ENCODE assay signal across 12 mouse cellular contexts in genomic region chr12:26885083-26885482, GRCm38 (mm10).
A peak's percentile ranks its signal among the peaks of the same experiment; 100 is the strongest.
DNase-seq lines count a peak whose midpoint lies in the region; ATAC-seq and TF ChIP-seq lines count a peak whose summit lies in the region.
"Had no signal": no experiment of that assay in that cellular context is flagged by ENCODE, and none has a peak within 500 bp of the region (broad histone marks: within the 10 kb centered on the region; RNA-seq: fewer than 3 reads in every experiment).

No protein-coding gene starts in this region.

- no peak for DNase-seq in forebrain, embryonic 10.5 days (ENCODE audit: extremely low spot score, low spot score)
- DNase-seq in forebrain, embryonic 11.5 days (ENCODE audit: low spot score), result no peak
- DNase-seq in forebrain, embryonic 14.5 days (ENCODE audit: low spot score), result no peak
- DNase-seq in midbrain, postnatal 0 days (ENCODE audit: low spot score), result no peak
- DNase-seq in layer of hippocampus, adult 18-20 months (ENCODE audit: low spot score in 2 of 2), result no peak
- no peak for DNase-seq in adrenal gland, postnatal 25 days
- no peak for DNase-seq in layer of hippocampus, adult 2 months (ENCODE audit: low spot score in 2 of 2)
- DNase-seq: right cerebral cortex, postnatal 25 days had no signal

- 84% methylated on average over 3 of the region's 3 CpGs for WGBS in forebrain, embryonic 10.5 days
- 86% methylated on average over 3 of the region's 3 CpGs for WGBS in forebrain, embryonic 11.5 days
- WGBS in forebrain, embryonic 14.5 days, result 73% methylated on average over 3 of the region's 3 CpGs
- 39% methylated on average over 3 of the region's 3 CpGs for WGBS in hindbrain, embryonic 16.5 days
- WGBS in midbrain, postnatal 0 days, result 43% methylated on average over 3 of the region's 3 CpGs

- peaks cover 44% of the 10 kb centered on the region for H3K4me1 ChIP-seq in forebrain, embryonic 10.5 days
- peaks cover 13% of the 10 kb centered on the region; the same call in 1 of the 2 replicates for H3K4me1 ChIP-seq in forebrain, embryonic 11.5 days (replicated peaks; ENCODE audit: control insufficient read depth, insufficient read depth, low read length)
- H3K4me1 ChIP-seq in forebrain, embryonic 14.5 days (ENCODE audit: control insufficient read depth, insufficient read depth, low read length), result peaks cover 40% of the 10 kb centered on the region
- peaks cover 28% of the 10 kb centered on the region for H3K4me1 ChIP-seq in hindbrain, embryonic 16.5 days (ENCODE audit: control insufficient read depth, insufficient read depth, low read depth, low read length)
- H3K4me1 ChIP-seq in midbrain, postnatal 0 days (ENCODE audit: insufficient read depth, low read length), result peaks cover 5% of the 10 kb centered on the region; the same call in 1 of the 2 replicates
- H3K4me1 ChIP-seq: intestine, embryonic 15.5 days had no signal

- H3K9ac ChIP-seq in forebrain, embryonic 11.5 days (ENCODE audit: low read length), result no peak overlapping the region
- H3K9ac ChIP-seq in forebrain, embryonic 14.5 days (ENCODE audit: low read length), result no peak overlapping the region
- 0 out of 2 replicates have a peak overlapping the region, but pooled peaks have one; percentile 26 for H3K9ac ChIP-seq in hindbrain, embryonic 16.5 days (ENCODE audit: low read depth, low read length)
- H3K9ac ChIP-seq in midbrain, postnatal 0 days (replicated peaks; ENCODE audit: low read length, poor library complexity, severe bottlenecking), result no peak overlapping the region
- H3K9ac ChIP-seq: intestine, embryonic 15.5 days; lung, embryonic 14.5 days had no signal

- no peak overlapping the region for H3K4me3 ChIP-seq in forebrain, embryonic 10.5 days
- H3K4me3 ChIP-seq in forebrain, embryonic 11.5 days (ENCODE audit: low read depth, low read length), result no peak overlapping the region
- H3K4me3 ChIP-seq in forebrain, embryonic 14.5 days (ENCODE audit: low read depth, low read length), result no peak overlapping the region
- H3K4me3 ChIP-seq in hindbrain, embryonic 16.5 days (ENCODE audit: low read length), result no peak overlapping the region
- no peak overlapping the region for H3K4me3 ChIP-seq in midbrain, postnatal 0 days (ENCODE audit: low read depth, low read length)
- no peak overlapping the region for H3K4me3 ChIP-seq in layer of hippocampus, adult 2 months
- H3K4me3 ChIP-seq: intestine, embryonic 15.5 days had no signal

- no peaks in the 10 kb centered on the region for H3K27me3 ChIP-seq in forebrain, embryonic 10.5 days (ENCODE audit: poor library complexity, severe bottlenecking)
- no peaks in the 10 kb centered on the region for H3K27me3 ChIP-seq in forebrain, embryonic 11.5 days (ENCODE audit: control insufficient read depth, insufficient read depth, low read length)
- H3K27me3 ChIP-seq in forebrain, embryonic 14.5 days (replicated peaks; ENCODE audit: control insufficient read depth, insufficient read depth, low read length), result no peaks in the 10 kb centered on the region
- H3K27me3 ChIP-seq in hindbrain, embryonic 16.5 days (replicated peaks; ENCODE audit: control insufficient read depth, insufficient read depth, low read length), result no peaks in the 10 kb centered on the region
- no peaks in the 10 kb centered on the region for H3K27me3 ChIP-seq in midbrain, postnatal 0 days (ENCODE audit: insufficient read depth, low read length)
- H3K27me3 ChIP-seq: intestine, embryonic 15.5 days had no signal

- ATAC-seq in forebrain, embryonic 11.5 days (replicated peaks; ENCODE audit: low FRiP score), result no peak
- no peak for ATAC-seq in forebrain, embryonic 14.5 days
- no peak for ATAC-seq in hindbrain, embryonic 16.5 days
- no peak for ATAC-seq in midbrain, postnatal 0 days (ENCODE audit: low FRiP score)
- ATAC-seq: intestine, embryonic 15.5 days had no signal

- no peak overlapping the region for H3K4me2 ChIP-seq in forebrain, embryonic 11.5 days (ENCODE audit: low read depth, low read length, severe bottlenecking)
- H3K4me2 ChIP-seq in forebrain, embryonic 14.5 days (ENCODE audit: low read length), result no peak overlapping the region
- no peak overlapping the region for H3K4me2 ChIP-seq in hindbrain, embryonic 16.5 days (ENCODE audit: low read length)
- H3K4me2 ChIP-seq in midbrain, postnatal 0 days (ENCODE audit: low read depth, low read length, poor library complexity, severe bottlenecking), result no peak overlapping the region
- H3K4me2 ChIP-seq: intestine, embryonic 15.5 days; liver, embryonic 11.5 days; lung, embryonic 14.5 days had no signal

- peak overlapping the region; percentile 86 for H3K27ac ChIP-seq in forebrain, embryonic 10.5 days
- no peak overlapping the region; the same call in 1 of the 2 replicates for H3K27ac ChIP-seq in forebrain, embryonic 11.5 days (ENCODE audit: low read depth, low read length)
- peak overlapping the region; percentile 97 for H3K27ac ChIP-seq in forebrain, embryonic 14.5 days (ENCODE audit: low read depth, low read length)
- no peak overlapping the region for H3K27ac ChIP-seq in hindbrain, embryonic 16.5 days (ENCODE audit: low read depth, low read length)
- peak overlapping the region; percentile 77; the same call in 1 of the 2 replicates for H3K27ac ChIP-seq in midbrain, postnatal 0 days (ENCODE audit: low read depth, low read length)
- H3K27ac ChIP-seq in layer of hippocampus, adult 2 months, result no peak overlapping the region
- H3K27ac ChIP-seq: intestine, embryonic 15.5 days had no signal

- TF ChIP-seq CTCF in midbrain, postnatal 0 days (IDR thresholded peaks at IDR 0.05), result no peak
- no peak for TF ChIP-seq CTCF in layer of hippocampus, adult 2 months (conservative IDR thresholded peaks at IDR 0.05)

- H3K36me3 ChIP-seq in forebrain, embryonic 10.5 days (replicated peaks), result no peaks in the 10 kb centered on the region
- no peaks in the 10 kb centered on the region for H3K36me3 ChIP-seq in forebrain, embryonic 11.5 days (ENCODE audit: control insufficient read depth, insufficient read depth, low read length)
- no peaks in the 10 kb centered on the region for H3K36me3 ChIP-seq in forebrain, embryonic 14.5 days (ENCODE audit: control insufficient read depth, insufficient read depth, low read length)
- H3K36me3 ChIP-seq in hindbrain, embryonic 16.5 days (ENCODE audit: control insufficient read depth, insufficient read depth, low read length), result no peaks in the 10 kb centered on the region
- H3K36me3 ChIP-seq in midbrain, postnatal 0 days (ENCODE audit: insufficient read depth, low read length), result no peaks in the 10 kb centered on the region
- H3K36me3 ChIP-seq: intestine, embryonic 15.5 days had no signal

- H3K9me3 ChIP-seq in forebrain, embryonic 10.5 days, result no peaks in the 10 kb centered on the region
- no peaks in the 10 kb centered on the region for H3K9me3 ChIP-seq in forebrain, embryonic 11.5 days (ENCODE audit: control insufficient read depth, low read length)
- no peaks in the 10 kb centered on the region for H3K9me3 ChIP-seq in forebrain, embryonic 14.5 days (replicated peaks; ENCODE audit: control insufficient read depth, low read length)
- H3K9me3 ChIP-seq in hindbrain, embryonic 16.5 days (ENCODE audit: control insufficient read depth, low read length), result no peaks in the 10 kb centered on the region
- H3K9me3 ChIP-seq in midbrain, postnatal 0 days (ENCODE audit: low read length), result no peaks in the 10 kb centered on the region
- H3K9me3 ChIP-seq: intestine, embryonic 15.5 days had no signal

Comparison
In these comparisons a context has a peak if more than half of its experiments do, and no peak if none do; other contexts are left out.
1. H3K27ac ChIP-seq: peak in forebrain, embryonic 10.5 days (single experiment), forebrain, embryonic 14.5 days (single experiment) and midbrain, postnatal 0 days (single experiment); none in forebrain, embryonic 11.5 days (single experiment), hindbrain, embryonic 16.5 days (single experiment) and layer of hippocampus, adult 2 months (single experiment).